Mouse (Mus musculus) cerebellum, postnatal 25 days (tissue): ENCODE data around the gene Gemin2.

ENCODE experiments used
- DNase-seq, 2 experiments: peaks; one replicate each; pipeline ENCODE4 v3.0.0; 2021; ENCODE audit warnings: mixed read lengths in 2 of 2

Gene Gemin2

GRCm38 (mm10) chr12:59060322-59060721, 47.1 kb downstream of the Gemin2 start:
- no peak for DNase-seq

- DNase-seq, result peak; percentile 83 to 86
Observed at GRCm38 (mm10) chr12:59060993-59061595, 47.9 kb downstream of the Gemin2 start, which contains the start of gene Trappc6b. Gene Trappc6b (minus strand): TSS chr12:59061472.

- no peak for DNase-seq
Observed at GRCm38 (mm10) chr12:59064837-59065236, 51.6 kb downstream of the Gemin2 start.

- DNase-seq, result no peak
Observed at GRCm38 (mm10) chr12:59065776-59066175, 52.6 kb downstream of the Gemin2 start.

GRCm38 (mm10) chr12:59066448-59067077, 53.4 kb downstream of the Gemin2 start, which contains the start of gene Pnn:
Gene Pnn (plus strand): TSS chr12:59066884.
- DNase-seq, result peak; percentile 97

- no peak for DNase-seq
Observed at GRCm38 (mm10) chr12:59067095-59067494, 53.9 kb downstream of the Gemin2 start.

GRCm38 (mm10) chr12:59068791-59069190, 55.6 kb downstream of the Gemin2 start:
- no peak for DNase-seq

GRCm38 (mm10) chr12:59072286-59072685, 59.1 kb downstream of the Gemin2 start:
- DNase-seq, result no peak

GRCm38 (mm10) chr12:59074052-59074451, 60.9 kb downstream of the Gemin2 start:
- DNase-seq, result no peak

- DNase-seq, result no peak
Observed at GRCm38 (mm10) chr12:59076996-59077395, 63.8 kb downstream of the Gemin2 start.

GRCm38 (mm10) chr12:59077883-59078282, 64.7 kb downstream of the Gemin2 start:
- no peak for DNase-seq
